Mouse (Mus musculus) hindlimb bud, embryonic 11.5 days (tissue): Measurements from ENCODE around the gene Cdc42bpb.

Source experiments
- DNase-seq: peaks from one replicate; pipeline ENCODE4 v3.0.0-alpha.2; 2012; ENCODE audit warnings: low read depth, low spot score; ENCODE audit errors: extremely low spot score

Cdc42bpb gene

GRCm38 (mm10) chr12:111245070-111245469 is 132.4 kb downstream of the Cdc42bpb start:
- no peak for DNase-seq

- no peak for DNase-seq
Observed at GRCm38 (mm10) chr12:111243733-111244132, 133.8 kb downstream of the Cdc42bpb start.
